Mouse (Mus musculus) neural tube, embryonic 14.5 days (tissue): ENCODE measurements around the gene Muc1. TPM values are rescaled to one million over a fixed set of nuclear protein-coding genes. Genes with fewer than 3 reads are reported as not detected.

Experiments used
- ATAC-seq: fragments of 200-750 bp; cut with Nextera tagmentation; 2 replicates; pipeline ENCODE4 v1.8.0; 2017; ENCODE audit warnings: low read depth, mild to moderate bottlenecking, moderate TSS enrichment, moderate library complexity
- H3K27ac ChIP-seq: fragments of 300-500 bp; sonication (generic); 2 replicates; pipeline ENCODE4 v1.5.1; 2014; ENCODE audit warnings: low read depth, mild to moderate bottlenecking, control low read depth, low read length, moderate library complexity, mixed read lengths
- H3K27me3 ChIP-seq: fragments of 300-500 bp; sonication (generic); 2 replicates; pipeline ENCODE4 v1.6.1; 2014; ENCODE audit warnings: low read length; ENCODE audit not compliant: control insufficient read depth, insufficient read depth
- H3K36me3 ChIP-seq: fragments of 300-500 bp; sonication (generic); 2 replicates; pipeline ENCODE4 v1.6.1; 2014; ENCODE audit warnings: low read length, mixed read lengths; ENCODE audit not compliant: control insufficient read depth, insufficient read depth
- H3K4me1 ChIP-seq: fragments of 300-500 bp; sonication (generic); 2 replicates; pipeline ENCODE4 v1.6.1; 2014; ENCODE audit warnings: low read length; ENCODE audit not compliant: control insufficient read depth, insufficient read depth
- H3K4me2 ChIP-seq: fragments of 300-500 bp; sonication (generic); 2 replicates; pipeline ENCODE4 v1.6.1; 2014; ENCODE audit warnings: mild to moderate bottlenecking, low read depth, low read length, control low read depth
- H3K4me3 ChIP-seq: fragments of 300-500 bp; sonication (generic); 2 replicates; pipeline ENCODE4 v1.5.1; 2014; ENCODE audit warnings: low read depth, low read length, control low read depth, mixed read lengths
- H3K9ac ChIP-seq: fragments of 300-500 bp; sonication (generic); replicated peaks from 2 replicates; pipeline ENCODE4 v1.6.1; 2014; ENCODE audit warnings: low read depth, mild to moderate bottlenecking, control low read depth, low read length, mixed read lengths
- H3K9me3 ChIP-seq: fragments of 300-500 bp; sonication (generic); 2 replicates; pipeline ENCODE4 v1.6.1; 2016; ENCODE audit warnings: low read length; ENCODE audit not compliant: control insufficient read depth
- WGBS: fragments of 180-500 bp; shearing (Covaris S2); extraction: QIAGEN DNeasy Blood & Tissue Kit; methylation state at CpG from one replicate; pipeline ENCODE4 v1.1.7; 2014; 5-methylcytosine and 5-hydroxymethylcytosine counted together
- polyA plus RNA-seq: library from polyadenylated mRNA; unstranded; fragments of >200 nt; fragmentation: Nextera tagmentation; extraction: Ambion mirVana; gene quantifications from 2 replicates; pipeline ENCODE4 v1.2.1, GENCODE M21; 2014

Muc1 gene
- polyA plus RNA-seq, 1 experiment from 2014 or later: 1.4 TPM

DNA sequence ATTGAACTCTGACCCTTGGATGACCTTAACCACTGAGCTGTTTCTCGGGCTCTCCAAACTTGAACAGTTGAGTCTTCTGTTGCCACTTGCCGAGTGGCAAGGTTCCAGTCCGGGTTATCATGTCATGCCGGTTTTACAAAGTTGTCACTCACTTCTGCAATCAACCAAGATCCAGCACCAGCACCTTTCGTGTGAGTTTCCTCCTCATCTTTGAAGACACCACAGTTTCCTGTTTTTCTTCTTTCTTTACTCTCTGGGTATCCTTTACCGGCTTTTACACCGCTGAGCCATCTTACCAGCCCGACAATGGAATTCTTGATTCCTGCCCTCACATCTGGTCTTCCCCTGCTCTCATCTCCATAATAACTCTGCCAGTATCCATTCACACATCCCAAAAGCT is 38.4 kb upstream of the Muc1 start:
- no peak for ATAC-seq
- Histone ChIP-seq H3K27ac (no peak overlapping the region), H3K4me2 (no peak overlapping the region), H3K9ac (no peak overlapping the region), H3K9me3 (no peaks in the 10 kb centered on the region), H3K27me3 (no peaks in the 10 kb centered on the region), H3K4me3 (no peak overlapping the region), H3K36me3 (0 out of 2 replicates have a peak, but pooled peaks cover 18% of the 10 kb centered on the region), H3K4me1 (no peaks in the 10 kb centered on the region)
- 88% methylated on average over 8 of the region's 8 CpGs for WGBS

DNA sequence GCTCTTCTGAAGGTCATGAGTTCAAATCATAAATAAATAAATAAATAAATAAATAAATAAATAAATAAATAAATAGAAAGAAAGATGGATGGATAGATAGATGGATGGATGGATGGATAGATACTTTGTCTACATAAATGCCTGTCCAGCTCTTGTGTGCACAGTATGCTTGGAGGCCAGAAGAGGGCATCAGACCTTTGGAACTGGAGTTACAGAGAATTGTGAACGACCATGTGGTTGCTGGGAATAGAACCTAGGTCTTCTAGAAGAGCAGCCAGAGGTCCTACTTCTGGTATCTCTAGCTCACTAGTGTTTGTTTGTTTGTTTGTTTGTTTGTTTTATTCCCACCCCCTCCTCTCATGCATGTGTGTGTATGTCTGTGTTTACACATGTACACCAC is 35.5 kb upstream of the Muc1 start:
- 79% methylated on average over 1 of the region's 1 CpGs for WGBS
- Histone ChIP-seq H3K4me1 (no peaks in the 10 kb centered on the region), H3K4me2 (no peak overlapping the region), H3K27me3 (no peaks in the 10 kb centered on the region), H3K4me3 (no peak overlapping the region), H3K36me3 (0 out of 2 replicates have a peak, but pooled peaks cover 6% of the 10 kb centered on the region), H3K9ac (no peak overlapping the region), H3K9me3 (no peaks in the 10 kb centered on the region), H3K27ac (no peak overlapping the region)
- no peak for ATAC-seq

DNA sequence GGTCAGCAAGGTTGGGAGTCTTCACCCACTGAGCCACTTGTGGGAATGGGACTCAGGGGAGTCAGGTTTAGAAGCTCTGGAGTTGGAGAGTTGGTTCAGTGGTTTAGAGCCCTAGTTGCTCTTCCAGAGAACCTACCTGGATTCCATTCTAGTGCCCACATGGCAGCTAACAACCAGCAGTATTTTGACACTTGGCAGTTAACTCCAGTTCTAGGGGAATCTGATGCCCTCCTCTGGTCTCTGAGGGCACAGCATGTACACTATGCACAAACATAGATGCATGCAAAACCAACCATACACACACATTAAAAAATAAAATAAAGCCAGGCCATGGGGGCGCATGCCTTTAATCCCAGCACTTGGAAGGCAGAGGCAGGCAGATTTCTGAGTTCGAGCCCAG is 35.0 kb upstream of the Muc1 start:
- Histone ChIP-seq H3K4me1 (no peaks in the 10 kb centered on the region), H3K36me3 (0 out of 2 replicates have a peak, but pooled peaks cover 1% of the 10 kb centered on the region), H3K9me3 (no peaks in the 10 kb centered on the region), H3K27ac (no peak overlapping the region), H3K9ac (no peak overlapping the region), H3K27me3 (no peaks in the 10 kb centered on the region), H3K4me3 (no peak overlapping the region), H3K4me2 (no peak overlapping the region)
- no peak for ATAC-seq
- 86% methylated on average over 2 of the region's 2 CpGs for WGBS

DNA sequence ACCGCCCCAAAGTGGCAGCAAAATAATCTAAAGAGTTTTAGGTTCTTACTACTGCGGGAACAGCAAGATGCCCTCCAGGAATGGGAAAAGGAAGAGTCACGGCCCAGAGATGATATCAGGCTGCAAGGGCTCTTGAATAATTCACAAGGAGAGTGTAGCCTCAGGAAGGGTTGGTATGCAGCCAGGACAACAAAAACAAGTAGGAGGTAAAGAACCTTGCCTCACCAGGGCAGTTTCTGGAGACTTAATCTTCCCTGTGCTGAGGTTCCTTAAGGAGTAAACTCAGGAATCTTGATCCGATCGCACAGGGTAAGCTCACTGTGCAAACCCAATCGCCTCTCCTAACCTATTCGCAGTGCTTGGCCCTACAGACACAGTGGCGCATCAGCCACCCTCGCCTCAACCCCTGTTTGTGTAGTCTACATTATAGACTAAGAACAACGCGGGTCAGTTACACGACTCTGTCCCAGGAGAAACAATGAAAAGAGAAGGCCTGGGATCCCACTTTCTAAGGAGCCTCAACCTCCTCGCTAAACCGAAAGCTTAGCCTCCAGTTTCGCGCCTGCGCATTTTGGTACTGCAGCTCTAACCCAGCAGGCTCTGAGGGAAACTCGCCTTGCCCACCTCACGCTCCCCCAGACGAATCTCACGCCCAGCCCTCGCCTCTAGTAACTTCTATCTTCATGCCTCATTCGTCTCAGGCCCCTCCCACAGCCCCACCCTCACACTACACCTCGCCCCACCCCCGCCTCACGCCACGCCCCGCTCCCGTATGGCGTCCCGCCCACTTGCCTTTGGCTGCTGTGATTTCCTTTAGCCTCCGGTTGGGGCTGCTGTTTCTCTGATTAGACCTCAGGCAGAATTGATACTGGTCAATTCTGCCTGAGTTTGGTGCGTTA is 32.6 kb upstream of the Muc1 start:
- Histone ChIP-seq H3K9ac (peak overlapping the region; percentile 29), H3K27ac (peak overlapping the region; percentile 56), H3K4me3 (peak overlapping the region; percentile 27), H3K27me3 (no peaks in the 10 kb centered on the region), H3K36me3 (no peaks in the 10 kb centered on the region), H3K4me2 (peak overlapping the region; percentile 45), H3K4me1 (no peaks in the 10 kb centered on the region), H3K9me3 (no peaks in the 10 kb centered on the region)
- 9% methylated on average over 33 of the region's 33 CpGs for WGBS
- peak; percentile 94 for ATAC-seq

DNA sequence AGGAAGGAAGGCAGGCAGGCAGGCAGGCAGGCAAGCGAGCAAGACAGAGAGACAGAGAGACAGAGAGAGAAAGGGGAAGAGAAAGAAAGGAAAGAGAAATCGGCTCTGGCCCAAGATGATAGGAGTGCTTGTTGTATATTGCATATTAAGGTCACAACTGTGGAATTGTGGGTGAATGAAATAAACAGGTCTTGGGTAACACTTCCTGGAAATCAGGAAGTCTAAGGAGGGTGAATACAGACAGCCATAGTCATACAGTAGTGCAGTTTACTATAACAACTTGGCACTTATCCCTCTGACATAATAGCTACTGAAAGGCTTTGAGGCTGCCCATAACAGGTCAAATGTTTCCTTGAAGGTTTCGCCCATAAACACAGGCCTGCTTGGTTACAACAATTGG is 29.0 kb upstream of the Muc1 start:
- no peaks in the 10 kb centered on the region for H3K27me3 ChIP-seq
- H3K36me3 ChIP-seq: peaks cover 10% of the 10 kb centered on the region
- H3K9ac ChIP-seq: no peak overlapping the region
- no peak for ATAC-seq
- no peak overlapping the region for H3K4me2 ChIP-seq
- 84% methylated on average over 3 of the region's 3 CpGs for WGBS
- H3K4me3 ChIP-seq: no peak overlapping the region
- no peak overlapping the region for H3K27ac ChIP-seq
- no peaks in the 10 kb centered on the region for H3K9me3 ChIP-seq
- H3K4me1 ChIP-seq: peaks cover 5% of the 10 kb centered on the region; the same call in 1 of the 2 replicates

DNA sequence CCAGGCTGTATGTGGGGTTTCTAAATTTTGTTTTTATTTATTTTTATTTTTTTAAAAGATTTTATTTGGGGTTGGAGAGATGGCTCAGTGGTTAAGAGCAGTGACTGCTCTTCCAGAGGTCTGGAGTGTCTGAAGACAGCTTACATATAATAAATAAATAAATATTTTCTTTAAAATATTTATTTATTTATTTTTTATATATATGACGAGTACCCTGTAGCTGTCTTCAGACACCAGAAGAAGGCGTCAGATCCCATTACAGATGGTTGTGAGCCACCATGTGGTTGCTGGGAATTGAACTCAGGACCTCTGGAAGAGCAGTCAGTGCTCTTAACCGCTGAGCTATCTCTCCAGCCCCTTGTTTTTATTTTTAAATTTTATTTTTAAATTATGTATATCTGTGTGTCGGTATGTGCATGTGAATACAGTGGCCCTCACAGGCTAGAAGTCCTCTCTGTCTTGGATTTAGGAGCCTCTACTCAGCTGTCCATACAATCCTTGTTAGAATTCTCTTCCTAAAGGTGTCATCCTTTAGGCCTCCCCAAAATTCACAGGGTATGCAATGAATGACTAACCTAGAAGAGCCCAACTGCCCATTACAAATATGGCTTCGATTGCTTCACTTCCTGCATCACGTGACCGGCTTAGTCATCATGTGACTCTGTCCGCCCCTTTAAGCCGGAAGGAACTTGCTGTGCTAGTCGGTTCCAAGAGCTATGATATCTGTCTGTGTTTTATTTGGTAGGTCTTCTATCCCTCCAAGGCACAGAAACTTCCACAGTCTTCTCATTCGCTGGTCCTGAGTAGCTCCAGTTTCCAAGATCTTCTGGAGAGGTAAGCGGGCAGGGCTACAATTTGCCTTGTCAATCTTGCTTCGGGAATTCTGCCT is 26.4 kb upstream of the Muc1 start, which contains the start of gene Gba:
Gene Gba (plus strand): TSS at position 676 of the 889 bp plus-strand sequence.
- peaks cover 5% of the 10 kb centered on the region; the same call in 1 of the 2 replicates for H3K4me1 ChIP-seq
- peak within 1 kb of the TSS; percentile 53 for H3K4me2 ChIP-seq
- H3K36me3 ChIP-seq: peaks cover 27% of the 10 kb centered on the region
- peak within 1 kb of the TSS; percentile 41 for H3K9ac ChIP-seq
- peak; percentile 86 for ATAC-seq
- H3K27me3 ChIP-seq: no peaks in the 10 kb centered on the region
- WGBS: 27% methylated on average over 13 of the region's 13 CpGs
- H3K27ac ChIP-seq: no peak within 1 kb of the TSS
- H3K4me3 ChIP-seq: peak within 1 kb of the TSS; percentile 46
- H3K9me3 ChIP-seq: no peaks in the 10 kb centered on the region

DNA sequence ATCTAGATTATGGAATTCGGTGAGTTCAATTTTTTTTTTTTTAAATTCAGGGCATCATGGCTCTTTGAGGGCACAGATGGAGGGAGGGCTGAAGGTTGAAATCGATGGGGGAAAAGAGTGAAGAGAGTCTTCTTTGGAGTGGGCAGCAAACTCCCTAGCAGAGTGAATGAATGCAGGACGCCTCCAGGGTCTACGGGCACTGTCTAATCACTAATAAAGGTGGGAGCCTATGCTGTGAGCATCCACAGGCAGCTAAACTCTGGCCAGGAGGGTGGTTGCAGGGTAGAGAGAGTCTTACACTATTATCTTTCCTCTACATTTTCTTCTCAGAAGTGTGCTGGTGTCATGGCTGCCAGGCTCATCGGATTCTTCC is 25.7 kb upstream of the Muc1 start:
- H3K4me1 ChIP-seq: peaks cover 5% of the 10 kb centered on the region; the same call in 1 of the 2 replicates
- H3K4me2 ChIP-seq: peak overlapping the region; percentile 53
- WGBS: 44% methylated on average over 5 of the region's 5 CpGs
- peak; percentile 9; the same call in 1 of the 2 replicates for ATAC-seq
- H3K9me3 ChIP-seq: no peaks in the 10 kb centered on the region
- H3K4me3 ChIP-seq: peak overlapping the region; percentile 46
- peaks cover 33% of the 10 kb centered on the region for H3K36me3 ChIP-seq
- no peak overlapping the region for H3K27ac ChIP-seq
- H3K9ac ChIP-seq: peak overlapping the region; percentile 41
- H3K27me3 ChIP-seq: no peaks in the 10 kb centered on the region

DNA sequence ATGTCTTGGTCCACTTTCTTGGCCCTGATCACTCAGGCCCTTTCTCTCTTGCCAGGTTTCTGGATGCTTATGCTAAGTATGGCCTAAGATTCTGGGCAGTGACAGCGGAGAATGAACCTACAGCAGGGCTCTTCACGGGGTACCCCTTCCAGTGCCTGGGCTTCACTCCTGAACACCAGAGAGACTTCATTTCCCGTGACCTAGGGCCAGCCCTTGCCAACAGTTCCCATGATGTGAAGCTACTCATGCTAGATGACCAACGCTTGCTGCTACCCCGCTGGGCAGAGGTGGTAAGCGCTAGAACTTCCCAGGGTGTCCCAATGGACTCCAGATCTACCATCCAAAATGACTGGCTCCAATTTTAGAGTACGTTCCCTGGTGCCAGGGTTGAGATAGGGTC is 22.8 kb upstream of the Muc1 start:
- 94% methylated on average over 7 of the region's 7 CpGs for WGBS
- Histone ChIP-seq H3K27me3 (no peaks in the 10 kb centered on the region), H3K9ac (no peak overlapping the region), H3K36me3 (peaks cover 62% of the 10 kb centered on the region), H3K4me2 (no peak overlapping the region), H3K9me3 (no peaks in the 10 kb centered on the region), H3K4me3 (no peak overlapping the region), H3K27ac (no peak overlapping the region), H3K4me1 (peaks cover 5% of the 10 kb centered on the region; the same call in 1 of the 2 replicates)
- no peak for ATAC-seq
